In the genomic region with DNA sequence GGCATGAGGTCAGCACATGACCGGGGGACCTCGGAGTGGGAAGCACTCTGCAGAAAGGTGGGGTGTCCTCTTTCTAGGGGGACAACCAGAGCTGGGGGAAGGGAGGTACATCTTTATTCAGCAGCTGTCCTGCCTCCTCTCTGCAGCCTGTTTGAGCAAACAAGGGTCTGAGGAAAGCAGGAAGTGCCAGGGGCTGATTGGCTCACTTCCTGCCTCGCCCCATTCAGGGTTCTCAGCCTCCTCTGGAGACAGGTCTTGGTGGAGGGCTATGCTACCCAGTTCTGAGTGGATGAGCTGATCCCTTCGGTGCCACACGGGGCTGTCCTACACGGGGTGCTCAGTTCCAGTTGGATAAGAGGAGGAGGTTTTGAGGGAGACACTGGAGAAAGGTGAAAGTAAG, we compare ENCODE assay signal across 15 mouse cellular contexts. TPM values are rescaled to one million over a fixed set of nuclear protein-coding genes. Genes with fewer than 3 reads are reported as not detected.
DNase-seq lines count a peak whose midpoint lies in the region; TF ChIP-seq lines count a peak whose summit lies in the region.
"Had no signal": no experiment of that assay in that cellular context is flagged by ENCODE, and none has a peak within 500 bp of the region (broad histone marks: within the 10 kb centered on the region; RNA-seq: fewer than 3 reads in every experiment).

No protein-coding gene starts in this region.

- H3K79me2 ChIP-seq in MEL (ENCODE audit: control insufficient read depth, insufficient read depth, low read length, poor library complexity): no peaks in the 10 kb centered on the region

- H3K27ac ChIP-seq in MEL (ENCODE audit: control insufficient read depth, low read depth, low read length): no peak overlapping the region
- H3K27ac ChIP-seq in embryonic facial prominence, embryonic 10.5 days (replicated peaks): peak overlapping the region; percentile 32; the same call in 1 of the 2 replicates
- H3K27ac ChIP-seq: heart, adult 2 months had no signal

- no peak for TF ChIP-seq RAD21 in MEL (IDR thresholded peaks at IDR 0.05; ENCODE audit: low read depth, low read length)

- WGBS in embryonic facial prominence, embryonic 10.5 days: 79% methylated on average over 6 of the region's 6 CpGs

- H3K9me3 ChIP-seq in MEL (replicated peaks; ENCODE audit: insufficient read depth, low read length): no peaks in the 10 kb centered on the region
- H3K9me3 ChIP-seq in embryonic facial prominence, embryonic 10.5 days: no peaks in the 10 kb centered on the region

- peaks cover 0 to 5% of the 10 kb centered on the region in 2 experiments; a peak in 3 of 4 replicates for H3K36me3 ChIP-seq in MEL (ENCODE audit: control insufficient read depth in 1 of 2, insufficient read depth in 2 of 2, low read length in 2 of 2)
- peaks cover 68% of the 10 kb centered on the region for H3K36me3 ChIP-seq in embryonic facial prominence, embryonic 10.5 days (replicated peaks)

- H3K4me1 ChIP-seq in MEL (ENCODE audit: control insufficient read depth in 1 of 2, insufficient read depth in 2 of 2, low read length in 2 of 2): peaks cover 0 to 9% of the 10 kb centered on the region in 2 experiments; a peak in 2 of 4 replicates
- peaks cover 28% of the 10 kb centered on the region for H3K4me1 ChIP-seq in embryonic facial prominence, embryonic 10.5 days

- no peak overlapping the region for H3K9ac ChIP-seq in MEL (ENCODE audit: control insufficient read depth, low read depth, low read length, poor library complexity, severe bottlenecking)

- no peaks in the 10 kb centered on the region for H3K27me3 ChIP-seq in MEL (ENCODE audit: control insufficient read depth in 1 of 2, insufficient read depth in 2 of 2, low read length in 2 of 2)
- H3K27me3 ChIP-seq in embryonic facial prominence, embryonic 10.5 days (replicated peaks; ENCODE audit: low read depth, poor library complexity, severe bottlenecking): no peaks in the 10 kb centered on the region

- peak; percentile 38 to 51 for DNase-seq in lung, adult 18-20 months
- DNase-seq in lung, postnatal 10 days: no peak
- DNase-seq in MEL (ENCODE audit: low read depth, low spot score): peak; percentile 47
- no peak for DNase-seq in embryonic facial prominence, embryonic 10.5 days (ENCODE audit: low spot score)
- peak; percentile 47 to 62 for DNase-seq in thymus, adult 18-20 months
- no peak for DNase-seq in urinary bladder, postnatal 25 days (ENCODE audit: low spot score)
- no peak for DNase-seq in layer of hippocampus, adult 9-11 months
- DNase-seq: adrenal gland, postnatal 25 days; cerebellum, adult 18-20 months; retina, postnatal 1 day had no signal

- no peak for TF ChIP-seq EP300 in MEL (IDR thresholded peaks at IDR 0.05; ENCODE audit: low read depth in 1 of 2, low read length in 2 of 2)

- TF ChIP-seq POLR2A in MEL (IDR thresholded peaks at IDR 0.05; ENCODE audit: control insufficient read depth in 1 of 2, insufficient read depth in 1 of 2, low read depth in 1 of 2, low read length in 2 of 2, poor library complexity in 1 of 2): no peak

- TF ChIP-seq CTCF in MEL (IDR thresholded peaks at IDR 0.05 in 2 of 3, conservative IDR thresholded peaks at IDR 0.05 in 1 of 3; ENCODE audit: control insufficient read depth in 1 of 3, insufficient read depth in 1 of 3, low read depth in 2 of 3, low read length in 3 of 3, poor library complexity in 1 of 3, severe bottlenecking in 1 of 3): no peak

- H3K4me3 ChIP-seq in MEL (ENCODE audit: control insufficient read depth in 1 of 2, insufficient read depth in 1 of 2, low read depth in 2 of 2, low read length in 2 of 2): no peak overlapping the region
- no peak overlapping the region for H3K4me3 ChIP-seq in embryonic facial prominence, embryonic 10.5 days
- H3K4me3 ChIP-seq: heart, adult 2 months had no signal

TF ChIP-seq in MEL, 35 proteins besides CTCF, POLR2A, EP300 and RAD21:
- TF ChIP-seq ELF1 (IDR thresholded peaks at IDR 0.05; ENCODE audit: low read depth, low read length) (peak; percentile 56; the same call in 1 of the 2 replicates), KAT2A (conservative IDR thresholded peaks at IDR 0.05; ENCODE audit: low read depth, low read length) (no peak)
TF ChIP-seq in MEL: peak in this region for 1.

RNA-seq across cellular contexts. Expression of gene Akna, which starts 11.8 kb away (rescaled TPM):
- total RNA-seq in MEL (2012; rRNA removed): 3.9 and 6.2 TPM in 2 replicates
- 10 to 100 TPM in 1 of 2 experiments, not detected in 1; 14.1 TPM for polyA plus RNA-seq in MEL (2012; ENCODE audit: insufficient read depth in 1 of 2, insufficient read length in 2 of 2, low read depth in 1 of 2, low replicate concordance in 2 of 2, missing spikeins in 1 of 2)
- 11.8 and 12.0 TPM in 2 replicates for polyA plus RNA-seq in embryonic facial prominence, embryonic 10.5 days (2016; fragmentation: Nextera tagmentation; extraction: Ambion mirVana)

RNA-seq across cellular contexts. Expression of gene Orm2, which starts 29.1 kb away (rescaled TPM):
- total RNA-seq in MEL (2012; rRNA removed): not detected in 2 replicates
- not detected for polyA plus RNA-seq in MEL (2012; ENCODE audit: insufficient read depth in 1 of 2, insufficient read length in 2 of 2, low read depth in 1 of 2, low replicate concordance in 2 of 2, missing spikeins in 1 of 2)
- polyA plus RNA-seq in embryonic facial prominence, embryonic 10.5 days (2016; fragmentation: Nextera tagmentation; extraction: Ambion mirVana): not detected in 2 replicates
- total RNA-seq: heart, adult 2 months; layer of hippocampus, adult 8-10 months had no signal
- polyA plus RNA-seq: embryonic facial prominence, embryonic 14.5 days; heart, adult 2 months; hindbrain, embryonic 16.5 days; stomach, embryonic 16.5 days had no signal

RNA-seq across cellular contexts. Expression of gene Orm3, which starts 35.4 kb away (rescaled TPM):
- total RNA-seq in MEL (2012; rRNA removed): not detected in 2 replicates
- not detected for polyA plus RNA-seq in MEL (2012; ENCODE audit: insufficient read depth in 1 of 2, insufficient read length in 2 of 2, low read depth in 1 of 2, low replicate concordance in 2 of 2, missing spikeins in 1 of 2)
- not detected in 2 replicates for polyA plus RNA-seq in embryonic facial prominence, embryonic 10.5 days (2016; fragmentation: Nextera tagmentation; extraction: Ambion mirVana)
- total RNA-seq: layer of hippocampus, adult 8-10 months had no signal
- polyA plus RNA-seq: embryonic facial prominence, embryonic 14.5 days; heart, adult 2 months; hindbrain, embryonic 16.5 days; stomach, embryonic 16.5 days had no signal

RNA-seq across cellular contexts. Expression of gene Orm1, which starts 47.0 kb away (rescaled TPM):
- not detected in 2 replicates for total RNA-seq in MEL (2012; rRNA removed)
- polyA plus RNA-seq in MEL (2012; ENCODE audit: insufficient read depth in 1 of 2, insufficient read length in 2 of 2, low read depth in 1 of 2, low replicate concordance in 2 of 2, missing spikeins in 1 of 2): not detected
- polyA plus RNA-seq in embryonic facial prominence, embryonic 10.5 days (2016; fragmentation: Nextera tagmentation; extraction: Ambion mirVana): not detected in 2 replicates
- total RNA-seq: layer of hippocampus, adult 8-10 months had no signal
- polyA plus RNA-seq: hindbrain, embryonic 16.5 days had no signal

Comparison
In these comparisons a context has a peak if more than half of its experiments do, and no peak if none do; other contexts are left out.
1. DNase-seq: peak in lung, adult 18-20 months (2 of 2), MEL (single experiment) and thymus, adult 18-20 months (2 of 2); none in lung, postnatal 10 days (single experiment), embryonic facial prominence, embryonic 10.5 days (single experiment), urinary bladder, postnatal 25 days (single experiment) and layer of hippocampus, adult 9-11 months (single experiment).